Mouse (Mus musculus) forebrain, embryonic 10.5 days (tissue): ENCODE results near the gene Ssh2. TPM values are rescaled to one million over a fixed set of nuclear protein-coding genes. Genes with fewer than 3 reads are reported as not detected.

ENCODE experiments used
- DNase-seq: peaks from one replicate; pipeline ENCODE4 v3.0.0-alpha.2; 2017; ENCODE audit warnings: low spot score; ENCODE audit errors: extremely low spot score
- H3K27ac ChIP-seq: fragments of 300-500 bp; sonication (generic); 2 replicates; pipeline ENCODE4 v1.5.1; 2016; ENCODE audit warnings: mild to moderate bottlenecking
- H3K27me3 ChIP-seq: fragments of 300-500 bp; sonication (generic); 2 replicates; pipeline ENCODE4 v1.6.1; 2016; ENCODE audit warnings: mild to moderate bottlenecking; ENCODE audit not compliant: poor library complexity, severe bottlenecking
- H3K36me3 ChIP-seq: fragments of 300-500 bp; sonication (generic); replicated peaks from 2 replicates; pipeline ENCODE4 v1.6.1; 2016; ENCODE audit warnings: mild to moderate bottlenecking, moderate library complexity
- H3K4me1 ChIP-seq: fragments of 300-500 bp; sonication (generic); 2 replicates; pipeline ENCODE4 v1.6.1; 2016
- H3K4me3 ChIP-seq: fragments of 300-500 bp; sonication (generic); 2 replicates; pipeline ENCODE4 v1.5.1; 2016; ENCODE audit warnings: mild to moderate bottlenecking, moderate library complexity
- H3K9me3 ChIP-seq: fragments of 300-500 bp; sonication (generic); 2 replicates; pipeline ENCODE4 v1.6.1; 2016; ENCODE audit warnings: mild to moderate bottlenecking, moderate library complexity
- WGBS: fragments of 180-500 bp; shearing (Covaris S2); methylation state at CpG from one replicate; pipeline ENCODE4 v1.1.7; 2016; 5-methylcytosine and 5-hydroxymethylcytosine counted together
- polyA plus RNA-seq: library from polyadenylated mRNA; unstranded; fragments of >200 nt; fragmentation: Nextera tagmentation; extraction: Ambion mirVana; gene quantifications from 2 replicates; pipeline ENCODE4 v1.2.1, GENCODE M21; 2016

The Ssh2 gene
- polyA plus RNA-seq, 1 experiment from 2014 or later, result 9.9 TPM

GRCm38 (mm10) chr11:77464684-77465083 is 248.6 kb downstream of the Ssh2 start:
- Histone ChIP-seq H3K4me1 (peaks cover 42% of the 10 kb centered on the region), H3K36me3 (no peaks in the 10 kb centered on the region), H3K27ac (no peak overlapping the region), H3K9me3 (no peaks in the 10 kb centered on the region), H3K4me3 (no peak overlapping the region), H3K27me3 (peaks cover 96% of the 10 kb centered on the region)
- WGBS, result 70% methylated on average over 4 of the region's 4 CpGs
- DNase-seq, result no peak

- no peak for DNase-seq
- H3K36me3 ChIP-seq, result peaks cover 3% of the 10 kb centered on the region; the same call in 1 of the 2 replicates
- H3K4me3 ChIP-seq, result no peak overlapping the region
- peaks cover 42% of the 10 kb centered on the region for H3K4me1 ChIP-seq
- no peaks in the 10 kb centered on the region for H3K9me3 ChIP-seq
- WGBS, result 42% methylated on average over 3 of the region's 3 CpGs
- peaks cover 95% of the 10 kb centered on the region for H3K27me3 ChIP-seq
- no peak overlapping the region for H3K27ac ChIP-seq
Measured at GRCm38 (mm10) chr11:77465111-77465510, 249.0 kb downstream of the Ssh2 start.

GRCm38 (mm10) chr11:77466544-77466943 is 250.5 kb downstream of the Ssh2 start:
- peaks cover 17% of the 10 kb centered on the region for H3K36me3 ChIP-seq
- 0 out of 2 replicates have a peak overlapping the region, but pooled peaks have one; percentile 12 for H3K27ac ChIP-seq
- peak overlapping the region; percentile 34 for H3K4me3 ChIP-seq
- peaks cover 81% of the 10 kb centered on the region for H3K27me3 ChIP-seq
- peaks cover 42% of the 10 kb centered on the region for H3K4me1 ChIP-seq
- 37% methylated on average over 9 of the region's 9 CpGs for WGBS
- no peak for DNase-seq
- no peaks in the 10 kb centered on the region for H3K9me3 ChIP-seq

- Histone ChIP-seq H3K27ac (0 out of 2 replicates have a peak overlapping the region, but pooled peaks have one; percentile 12), H3K27me3 (peaks cover 75% of the 10 kb centered on the region), H3K4me3 (peak overlapping the region; percentile 34), H3K4me1 (peaks cover 37% of the 10 kb centered on the region), H3K9me3 (no peaks in the 10 kb centered on the region), H3K36me3 (peaks cover 23% of the 10 kb centered on the region)
- WGBS, result 4% methylated on average over 25 of the region's 25 CpGs
- DNase-seq, result peak; percentile 55
Measured at GRCm38 (mm10) chr11:77467157-77467556, 251.1 kb downstream of the Ssh2 start.

GRCm38 (mm10) chr11:77467784-77468183 is 251.7 kb downstream of the Ssh2 start:
- Histone ChIP-seq H3K36me3 (peaks cover 30% of the 10 kb centered on the region), H3K4me3 (peak overlapping the region; percentile 34; the same call in 1 of the 2 replicates), H3K4me1 (peaks cover 31% of the 10 kb centered on the region), H3K27ac (0 out of 2 replicates have a peak overlapping the region, but pooled peaks have one; percentile 12), H3K27me3 (peaks cover 69% of the 10 kb centered on the region), H3K9me3 (no peaks in the 10 kb centered on the region)
- DNase-seq, result peak; percentile 63
- 13% methylated on average over 20 of the region's 20 CpGs for WGBS

- peaks cover 62% of the 10 kb centered on the region for H3K27me3 ChIP-seq
- H3K4me1 ChIP-seq, result peaks cover 27% of the 10 kb centered on the region
- H3K9me3 ChIP-seq, result no peaks in the 10 kb centered on the region
- DNase-seq, result no peak
- no peak overlapping the region for H3K4me3 ChIP-seq
- 87% methylated on average over 9 of the region's 9 CpGs for WGBS
- peaks cover 36% of the 10 kb centered on the region for H3K36me3 ChIP-seq
- no peak overlapping the region for H3K27ac ChIP-seq
Measured at GRCm38 (mm10) chr11:77468397-77468796, 252.3 kb downstream of the Ssh2 start.

GRCm38 (mm10) chr11:77471407-77471806 is 255.3 kb downstream of the Ssh2 start:
- Histone ChIP-seq H3K27me3 (peaks cover 32% of the 10 kb centered on the region), H3K36me3 (peaks cover 61% of the 10 kb centered on the region), H3K4me3 (no peak overlapping the region), H3K9me3 (no peaks in the 10 kb centered on the region), H3K27ac (no peak overlapping the region), H3K4me1 (peaks cover 19% of the 10 kb centered on the region)
- DNase-seq, result no peak
- WGBS, result 75% methylated on average over 29 of the region's 29 CpGs

GRCm38 (mm10) chr11:77472775-77473174 is 256.7 kb downstream of the Ssh2 start:
- DNase-seq, result no peak
- H3K27me3 ChIP-seq, result peaks cover 19% of the 10 kb centered on the region
- H3K4me1 ChIP-seq, result peaks cover 5% of the 10 kb centered on the region
- no peaks in the 10 kb centered on the region for H3K9me3 ChIP-seq
- H3K4me3 ChIP-seq, result no peak overlapping the region
- H3K27ac ChIP-seq, result no peak overlapping the region
- 94% methylated on average over 16 of the region's 16 CpGs for WGBS
- H3K36me3 ChIP-seq, result peaks cover 74% of the 10 kb centered on the region

- WGBS, result 94% methylated on average over 14 of the region's 14 CpGs
- no peak for DNase-seq
- H3K36me3 ChIP-seq, result peaks cover 60% of the 10 kb centered on the region
- H3K27me3 ChIP-seq, result no peaks in the 10 kb centered on the region
- H3K27ac ChIP-seq, result no peak overlapping the region
- no peak overlapping the region for H3K4me3 ChIP-seq
- no peaks in the 10 kb centered on the region for H3K4me1 ChIP-seq
- H3K9me3 ChIP-seq, result no peaks in the 10 kb centered on the region
Measured at GRCm38 (mm10) chr11:77476216-77476615, 260.1 kb downstream of the Ssh2 start.

GRCm38 (mm10) chr11:77476895-77477294 is 260.8 kb downstream of the Ssh2 start:
- 95% methylated on average over 6 of the region's 6 CpGs for WGBS
- no peak for DNase-seq
- no peaks in the 10 kb centered on the region for H3K27me3 ChIP-seq
- peaks cover 2% of the 10 kb centered on the region; the same call in 1 of the 2 replicates for H3K4me1 ChIP-seq
- H3K4me3 ChIP-seq, result no peak overlapping the region
- peaks cover 59% of the 10 kb centered on the region for H3K36me3 ChIP-seq
- H3K9me3 ChIP-seq, result no peaks in the 10 kb centered on the region
- no peak overlapping the region for H3K27ac ChIP-seq

- no peak overlapping the region for H3K27ac ChIP-seq
- H3K36me3 ChIP-seq, result peaks cover 11% of the 10 kb centered on the region; the same call in 1 of the 2 replicates
- no peak overlapping the region for H3K4me3 ChIP-seq
- no peaks in the 10 kb centered on the region for H3K27me3 ChIP-seq
- H3K9me3 ChIP-seq, result no peaks in the 10 kb centered on the region
- WGBS, result 81% methylated on average over 3 of the region's 3 CpGs
- DNase-seq, result no peak
- H3K4me1 ChIP-seq, result peaks cover 47% of the 10 kb centered on the region
Measured at GRCm38 (mm10) chr11:77483043-77483442, 267.0 kb downstream of the Ssh2 start.

- Histone ChIP-seq H3K27ac (no peak overlapping the region), H3K4me1 (peaks cover 54% of the 10 kb centered on the region), H3K27me3 (no peaks in the 10 kb centered on the region), H3K9me3 (no peaks in the 10 kb centered on the region), H3K36me3 (peaks cover 11% of the 10 kb centered on the region; the same call in 1 of the 2 replicates), H3K4me3 (no peak overlapping the region)
- DNase-seq, result no peak
- 85% methylated on average over 11 of the region's 11 CpGs for WGBS
Measured at GRCm38 (mm10) chr11:77483510-77484255, 267.6 kb downstream of the Ssh2 start.

GRCm38 (mm10) chr11:77485229-77485628 is 269.1 kb downstream of the Ssh2 start:
- Histone ChIP-seq H3K36me3 (peaks cover 11% of the 10 kb centered on the region; the same call in 1 of the 2 replicates), H3K4me3 (0 out of 2 replicates have a peak overlapping the region, but pooled peaks have one; percentile 6), H3K27me3 (no peaks in the 10 kb centered on the region), H3K9me3 (no peaks in the 10 kb centered on the region), H3K4me1 (peaks cover 66% of the 10 kb centered on the region), H3K27ac (peak overlapping the region; percentile 69; the same call in 1 of the 2 replicates)
- no peak for DNase-seq
- 54% methylated on average over 6 of the region's 6 CpGs for WGBS
